Mouse (Mus musculus) liver, postnatal 0 days (tissue): ENCODE results near the gene Ror1. TPM values are rescaled to one million over a fixed set of nuclear protein-coding genes. Genes with fewer than 3 reads are reported as not detected.

Source experiments
- ATAC-seq: fragments of 200-750 bp; cut with Nextera tagmentation; 2 replicates; pipeline ENCODE4 v1.8.0; 2017; ENCODE audit warnings: mild to moderate bottlenecking, moderate library complexity
- DNase-seq: peaks from one replicate; pipeline ENCODE4 v3.0.0-alpha.2; 2016
- H3K27ac ChIP-seq: fragments of 300-500 bp; sonication (generic); 2 replicates; pipeline ENCODE4 v1.5.1; 2014; ENCODE audit warnings: antibody characterized with exemption, moderate library complexity, mild to moderate bottlenecking, low read depth
- H3K27me3 ChIP-seq: fragments of 300-500 bp; sonication (generic); 2 replicates; pipeline ENCODE4 v1.6.1; 2014; ENCODE audit warnings: low read length, control low read depth, mixed read lengths; ENCODE audit not compliant: insufficient read depth
- H3K36me3 ChIP-seq: fragments of 300-500 bp; sonication (generic); replicated peaks from 2 replicates; pipeline ENCODE4 v1.6.1; 2014; ENCODE audit warnings: mild to moderate bottlenecking, control low read depth, low read length, moderate library complexity, mixed read lengths; ENCODE audit not compliant: insufficient read depth
- H3K4me1 ChIP-seq: fragments of 300-500 bp; sonication (generic); 2 replicates; pipeline ENCODE4 v1.6.1; 2014; ENCODE audit warnings: antibody characterized with exemption, mild to moderate bottlenecking, control low read depth; ENCODE audit not compliant: insufficient read depth
- H3K4me2 ChIP-seq: fragments of 300-500 bp; sonication (generic); 2 replicates; pipeline ENCODE4 v1.6.1; 2014; ENCODE audit warnings: low read depth, mild to moderate bottlenecking, low read length, moderate library complexity, mixed read lengths
- H3K4me3 ChIP-seq: fragments of 300-500 bp; sonication (generic); 2 replicates; pipeline ENCODE4 v1.5.1; 2014; ENCODE audit warnings: low read depth, low read length
- H3K9ac ChIP-seq: fragments of 300-500 bp; sonication (generic); replicated peaks from 2 replicates; pipeline ENCODE4 v1.6.1; 2014; ENCODE audit warnings: mild to moderate bottlenecking, moderate library complexity
- H3K9me3 ChIP-seq: fragments of 300-500 bp; sonication (generic); 2 replicates; pipeline ENCODE4 v1.6.1; 2016; ENCODE audit warnings: mild to moderate bottlenecking, control low read depth, low read length, mixed read lengths
- CTCF ChIP-seq: sonication (generic); IDR thresholded peaks from 2 replicates; pipeline ENCODE4 v1.5.1; 2016; ENCODE audit warnings: antibody characterized with exemption, low read depth
- EP300 ChIP-seq: IDR thresholded peaks from 2 replicates; pipeline ENCODE4 v1.6.1; 2016; ENCODE audit warnings: antibody characterized with exemption, low read depth, mild to moderate bottlenecking
- WGBS: fragments of 180-500 bp; shearing (Covaris S2); extraction: QIAGEN DNeasy Blood & Tissue Kit; methylation state at CpG from one replicate; pipeline ENCODE4 v1.1.7; 2014; ENCODE audit not compliant: insufficient replicate concordance; 5-methylcytosine and 5-hydroxymethylcytosine counted together
- polyA plus RNA-seq: library from polyadenylated mRNA; unstranded; fragments of >200 nt; fragmentation: Nextera tagmentation; extraction: Ambion mirVana; gene quantifications from 2 replicates; pipeline ENCODE4 v1.2.1, GENCODE M21; 2015

Gene Ror1
- polyA plus RNA-seq, 1 experiment from 2014 or later: 0.29 TPM

GRCm38 (mm10) chr4:100286800-100287199 lies 191.2 kb downstream of the Ror1 start:
- ATAC-seq: no peak
- H3K4me3 ChIP-seq: no peak overlapping the region

GRCm38 (mm10) chr4:100287829-100288228 lies 192.2 kb downstream of the Ror1 start:
- WGBS: 84% methylated on average over 4 of the region's 4 CpGs
- H3K27ac ChIP-seq: no peak overlapping the region
- TF ChIP-seq CTCF: no peak
- H3K36me3 ChIP-seq: no peaks in the 10 kb centered on the region
- H3K4me3 ChIP-seq: no peak overlapping the region
- ATAC-seq: no peak
- H3K4me2 ChIP-seq: no peak overlapping the region
- no peak overlapping the region for H3K9ac ChIP-seq
- no peaks in the 10 kb centered on the region for H3K4me1 ChIP-seq
- no peaks in the 10 kb centered on the region for H3K9me3 ChIP-seq
- no peak for DNase-seq
- no peaks in the 10 kb centered on the region for H3K27me3 ChIP-seq

More at GRCm38 (mm10) chr4:100286800-100287199, 191.2 kb downstream of the Ror1 start:
- Histone ChIP-seq H3K9ac (no peak overlapping the region), H3K9me3 (no peaks in the 10 kb centered on the region), H3K4me1 (no peaks in the 10 kb centered on the region), H3K27ac (no peak overlapping the region), H3K36me3 (no peaks in the 10 kb centered on the region), H3K27me3 (no peaks in the 10 kb centered on the region), H3K4me2 (no peak overlapping the region)
- DNase-seq: no peak
- TF ChIP-seq CTCF (no peak), EP300 (no peak)

GRCm38 (mm10) chr4:100291015-100291651 lies 195.5 kb downstream of the Ror1 start:
- H3K4me2 ChIP-seq: no peak overlapping the region
- no peaks in the 10 kb centered on the region for H3K9me3 ChIP-seq
- no peak overlapping the region for H3K27ac ChIP-seq
- H3K36me3 ChIP-seq: no peaks in the 10 kb centered on the region
- H3K4me1 ChIP-seq: no peaks in the 10 kb centered on the region
- H3K4me3 ChIP-seq: no peak overlapping the region
- H3K9ac ChIP-seq: no peak overlapping the region
- DNase-seq: no peak
- no peaks in the 10 kb centered on the region for H3K27me3 ChIP-seq
- TF ChIP-seq EP300: no peak
- no peak for TF ChIP-seq CTCF
- ATAC-seq: no peak
- 71% methylated on average over 5 of the region's 5 CpGs for WGBS

- H3K4me2 ChIP-seq: no peak overlapping the region
- TF ChIP-seq EP300 (no peak), CTCF (no peak)
- no peaks in the 10 kb centered on the region for H3K36me3 ChIP-seq
- ATAC-seq (no peak), DNase-seq (no peak)
- no peaks in the 10 kb centered on the region for H3K27me3 ChIP-seq
- no peak overlapping the region for H3K4me3 ChIP-seq
- no peaks in the 10 kb centered on the region for H3K9me3 ChIP-seq
- no peak overlapping the region for H3K9ac ChIP-seq
- H3K4me1 ChIP-seq: peaks cover 3% of the 10 kb centered on the region; the same call in 1 of the 2 replicates
- WGBS: 68% methylated on average over 6 of the region's 6 CpGs
- H3K27ac ChIP-seq: no peak overlapping the region
Observed at GRCm38 (mm10) chr4:100297678-100298077, 202.1 kb downstream of the Ror1 start.

- H3K27ac ChIP-seq: no peak overlapping the region
- no peaks in the 10 kb centered on the region for H3K36me3 ChIP-seq
- TF ChIP-seq EP300: no peak
- no peak for TF ChIP-seq CTCF
- H3K4me2 ChIP-seq: no peak overlapping the region
- H3K9me3 ChIP-seq: no peaks in the 10 kb centered on the region
- ATAC-seq (no peak), DNase-seq (no peak)
- H3K4me1 ChIP-seq: peaks cover 3% of the 10 kb centered on the region; the same call in 1 of the 2 replicates
- whole genome bisulfite sequencing: 69% methylated on average over 5 of the region's 5 CpGs
- H3K9ac ChIP-seq: no peak overlapping the region
- H3K27me3 ChIP-seq: no peaks in the 10 kb centered on the region
- no peak overlapping the region for H3K4me3 ChIP-seq
Observed at GRCm38 (mm10) chr4:100298566-100298965, 203.0 kb downstream of the Ror1 start.

- H3K4me3 ChIP-seq: no peak overlapping the region
- ATAC-seq: no peak
- no peaks in the 10 kb centered on the region for H3K9me3 ChIP-seq
- no peaks in the 10 kb centered on the region for H3K36me3 ChIP-seq
- no peak overlapping the region for H3K27ac ChIP-seq
- peaks cover 3% of the 10 kb centered on the region; the same call in 1 of the 2 replicates for H3K4me1 ChIP-seq
- H3K9ac ChIP-seq: no peak overlapping the region
- no peak overlapping the region; the same call in 1 of the 2 replicates for H3K4me2 ChIP-seq
- WGBS: 60% methylated on average over 5 of the region's 5 CpGs
- H3K27me3 ChIP-seq: no peaks in the 10 kb centered on the region
- TF ChIP-seq EP300 (no peak), CTCF (no peak)
- no peak for DNase-seq
Observed at GRCm38 (mm10) chr4:100300171-100300570, 204.6 kb downstream of the Ror1 start.

- no peaks in the 10 kb centered on the region for H3K9me3 ChIP-seq
- WGBS: 76% methylated on average over 1 of the region's 1 CpGs
- no peak for TF ChIP-seq CTCF
- TF ChIP-seq EP300: no peak
- no peak overlapping the region for H3K4me3 ChIP-seq
- no peak for DNase-seq
- no peaks in the 10 kb centered on the region for H3K27me3 ChIP-seq
- peaks cover 3% of the 10 kb centered on the region; the same call in 1 of the 2 replicates for H3K4me1 ChIP-seq
- no peak for ATAC-seq
- no peaks in the 10 kb centered on the region for H3K36me3 ChIP-seq
- H3K4me2 ChIP-seq: no peak overlapping the region
- no peak overlapping the region for H3K27ac ChIP-seq
- H3K9ac ChIP-seq: no peak overlapping the region
Observed at GRCm38 (mm10) chr4:100301423-100301822, 205.8 kb downstream of the Ror1 start.
